Comparison of ENCODE assay signal across 11 mouse cellular contexts in the genomic region with DNA sequence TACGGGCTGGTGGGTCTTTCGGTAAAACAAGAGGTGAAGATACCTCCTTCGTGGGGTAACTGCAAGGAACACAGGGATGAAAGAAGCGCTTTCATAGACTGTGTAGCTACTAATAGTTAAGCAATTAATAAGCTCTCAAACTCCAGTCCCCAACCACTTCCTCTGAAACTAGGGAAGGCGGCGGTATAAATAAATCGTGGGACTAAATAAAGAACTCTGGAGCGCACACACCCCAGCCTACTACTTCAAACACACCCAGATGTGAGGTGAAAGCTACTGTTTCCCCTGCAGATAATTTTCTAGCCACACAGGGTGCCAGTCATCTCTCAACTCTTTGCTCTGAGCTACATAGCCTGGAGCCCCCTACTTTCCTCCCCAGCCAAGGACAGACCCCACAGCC. TPM values are rescaled to one million over a fixed set of nuclear protein-coding genes. Genes with fewer than 3 reads are reported as not detected.
DNase-seq lines count a peak whose midpoint lies in the region; ATAC-seq lines count a peak whose summit lies in the region.
"Had no signal": no experiment of that assay in that cellular context is flagged by ENCODE, and none has a peak within 500 bp of the region (broad histone marks: within the 10 kb centered on the region; RNA-seq: fewer than 3 reads in every experiment).

No protein-coding gene starts in this region.

- DNase-seq in heart, adult 11 months = peak; percentile 83
- peak; percentile 42 for DNase-seq in thymus, postnatal 25 days
- no peak for DNase-seq in thymus, postnatal 36 days
- peak; percentile 48 for DNase-seq in telencephalon, adult 2 months (ENCODE audit: low read depth, low spot score)
- DNase-seq in layer of hippocampus, postnatal 14 days (ENCODE audit: low spot score in 2 of 2) = no peak
- no peak for DNase-seq in left cerebral cortex, adult 11 months (ENCODE audit: low spot score)
- DNase-seq: cerebellum, postnatal 25 days had no signal

- H3K4me3 ChIP-seq in heart, embryonic 11.5 days (ENCODE audit: low read depth, low read length) = no peak overlapping the region
- H3K4me3 ChIP-seq in megakaryocyte, embryonic 14.5 days (replicated peaks) = peak overlapping the region; percentile 69

- no peak for ATAC-seq in heart, embryonic 11.5 days (replicated peaks; ENCODE audit: insufficient number of reproducible peaks, low FRiP score, low TSS enrichment)

- H3K9ac ChIP-seq in heart, embryonic 11.5 days (ENCODE audit: low read depth, low read length) = no peak overlapping the region

- no peaks in the 10 kb centered on the region for H3K27me3 ChIP-seq in heart, embryonic 11.5 days (ENCODE audit: control insufficient read depth, insufficient read depth, low read length)
- H3K27me3 ChIP-seq in megakaryocyte, embryonic 14.5 days (replicated peaks) = peaks cover 4% of the 10 kb centered on the region

- H3K36me3 ChIP-seq in heart, embryonic 11.5 days (ENCODE audit: control insufficient read depth, insufficient read depth, low read length) = no peaks in the 10 kb centered on the region
- no peaks in the 10 kb centered on the region for H3K36me3 ChIP-seq in megakaryocyte, embryonic 14.5 days (replicated peaks; ENCODE audit: low read length)

- WGBS in heart, embryonic 11.5 days (ENCODE audit: insufficient replicate concordance) = 78% methylated on average over 8 of the region's 8 CpGs

- H3K4me1 ChIP-seq in heart, embryonic 11.5 days (ENCODE audit: control insufficient read depth, insufficient read depth, low read length) = peaks cover 13% of the 10 kb centered on the region
- peaks cover 58% of the 10 kb centered on the region for H3K4me1 ChIP-seq in megakaryocyte, embryonic 14.5 days

- no peaks in the 10 kb centered on the region for H3K9me3 ChIP-seq in heart, embryonic 11.5 days (replicated peaks; ENCODE audit: control insufficient read depth, low read length)
- no peaks in the 10 kb centered on the region for H3K9me3 ChIP-seq in megakaryocyte, embryonic 14.5 days

- H3K4me2 ChIP-seq in heart, embryonic 11.5 days = no peak overlapping the region

- no peak overlapping the region for H3K27ac ChIP-seq in heart, embryonic 11.5 days (ENCODE audit: low read depth, low read length)

RNA-seq across cellular contexts. Expression of a gene that starts 12.2 kb away (rescaled TPM):
- polyA plus RNA-seq in heart, embryonic 11.5 days (2014; fragmentation: Nextera tagmentation; extraction: Ambion mirVana) = 10.4 and 10.9 TPM in 2 replicates
- 3.2 TPM in 1 of 2 replicates, not detected in the other for polyA plus RNA-seq in megakaryocyte, embryonic 14.5 days (2012; ENCODE audit: insufficient read depth, low replicate concordance)
- 10 to 100 TPM; 21.9 to 22.4 TPM for total RNA-seq in layer of hippocampus, postnatal 14 days (2021)

RNA-seq across cellular contexts. Expression of a gene that starts 41.3 kb away (rescaled TPM):
- polyA plus RNA-seq in heart, embryonic 11.5 days (2014; fragmentation: Nextera tagmentation; extraction: Ambion mirVana) = not detected in 2 replicates
- not detected in 2 replicates for polyA plus RNA-seq in megakaryocyte, embryonic 14.5 days (2012; ENCODE audit: insufficient read depth, low replicate concordance)
- under 1 TPM; 0.85 to 0.91 TPM for total RNA-seq in layer of hippocampus, postnatal 14 days (2021)
- total RNA-seq: gastrocnemius, postnatal 4 days had no signal
- polyA plus RNA-seq: stomach, embryonic 14.5 days had no signal

Comparison
In these comparisons a context has a peak if more than half of its experiments do, and no peak if none do; other contexts are left out.
1. DNase-seq: peak in heart, adult 11 months (single experiment), thymus, postnatal 25 days (single experiment) and telencephalon, adult 2 months (single experiment); none in thymus, postnatal 36 days (0 of 2), layer of hippocampus, postnatal 14 days (0 of 2) and left cerebral cortex, adult 11 months (single experiment).